Mouse (Mus musculus) thymus, postnatal 25 days (tissue): ENCODE results near the gene Vmn1r214.

Experiments used
- DNase-seq: peaks from one replicate; pipeline ENCODE4 v3.0.0; 2022

The Vmn1r214 gene

GRCm38 (mm10) chr13:23030118-23030517, at the start of gene Vmn1r214:
Gene Vmn1r214, plus strand, starts transcription at chr13:23030418.
- no peak for DNase-seq

DNA sequence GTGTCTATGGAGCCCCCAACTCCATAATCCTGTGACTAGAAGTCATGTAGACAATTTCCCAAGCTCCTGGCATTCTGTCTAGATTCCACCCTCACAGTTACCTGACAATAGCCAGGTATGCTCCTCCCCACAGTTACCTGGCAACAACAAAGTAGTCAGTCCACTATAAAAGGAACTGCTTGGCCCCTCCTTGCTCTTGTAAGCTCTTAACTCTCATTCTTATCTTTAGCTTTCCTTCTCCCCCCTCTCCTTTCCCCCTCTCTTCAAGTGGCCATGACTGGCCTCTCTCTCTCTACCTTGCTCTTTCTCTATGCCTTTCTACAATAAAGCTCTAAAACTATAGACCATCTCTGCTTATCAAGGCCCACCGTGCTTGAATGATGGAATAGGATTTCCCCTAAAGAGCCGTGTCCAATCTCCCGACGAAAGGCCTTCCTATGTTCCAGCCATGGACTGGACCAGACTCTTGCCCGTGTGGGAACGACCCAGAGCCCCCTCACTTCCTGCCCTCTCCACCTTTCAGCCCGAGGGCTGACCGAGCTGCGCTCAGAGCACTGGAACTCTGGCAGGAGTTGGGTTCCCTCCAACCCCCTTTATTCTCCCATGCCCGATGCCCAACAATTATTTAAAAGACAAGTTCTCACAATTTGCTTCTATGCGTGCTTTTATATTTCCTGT, 39.9 kb upstream of the Vmn1r214 start:
- DNase-seq: no peak

DNA sequence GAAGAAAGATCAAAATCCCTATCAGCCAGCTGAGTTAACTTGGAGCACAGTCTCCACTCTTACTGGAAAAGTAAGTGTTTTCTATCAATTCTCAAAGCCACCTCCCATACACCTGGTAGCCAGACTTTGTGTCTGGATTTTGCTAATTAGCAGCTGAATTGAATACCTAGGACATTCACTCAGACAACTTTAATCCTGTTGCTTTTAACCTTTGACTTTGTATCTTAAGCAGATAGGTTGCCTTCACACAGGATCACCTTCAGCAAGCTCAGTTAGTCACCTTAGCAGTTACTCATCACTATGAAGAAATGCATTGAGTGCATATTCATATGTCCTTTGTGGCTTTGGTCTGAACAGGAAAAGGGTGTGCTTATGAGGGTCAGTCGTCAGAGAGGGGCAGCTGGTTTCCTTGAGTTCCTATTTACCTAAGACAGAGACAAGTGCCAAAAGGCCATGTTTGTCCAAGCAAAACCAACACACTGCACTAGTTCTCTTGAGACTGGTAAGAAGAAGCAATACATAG, 38.0 kb upstream of the Vmn1r214 start:
- no peak for DNase-seq

GRCm38 (mm10) chr13:22992721-22993120, 37.5 kb upstream of the Vmn1r214 start:
- no peak for DNase-seq

- DNase-seq: no peak
Observed at GRCm38 (mm10) chr13:23007356-23007755, 22.9 kb upstream of the Vmn1r214 start, which contains the start of gene Vmn1r213. Gene Vmn1r213, plus strand, starts transcription at chr13:23007656.

DNA sequence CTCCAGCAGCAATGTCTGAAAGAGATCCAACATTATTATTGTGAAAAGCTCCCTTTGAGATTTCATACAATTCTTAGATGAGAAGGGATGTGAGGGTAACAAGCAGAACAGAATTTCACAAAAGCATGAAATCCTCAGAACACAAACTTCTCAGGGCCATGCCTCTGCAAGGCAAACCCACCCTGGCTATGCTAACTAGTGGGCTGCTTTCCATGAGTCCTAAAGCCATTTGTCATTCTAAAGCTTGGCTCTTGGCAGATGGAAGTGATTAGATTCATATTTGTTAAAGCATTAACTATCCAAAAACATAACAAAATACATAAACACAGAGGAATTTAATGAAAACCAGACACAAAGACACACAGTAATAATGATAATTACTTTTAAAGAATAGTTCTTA, 12.1 kb upstream of the Vmn1r214 start:
- no peak for DNase-seq

DNA sequence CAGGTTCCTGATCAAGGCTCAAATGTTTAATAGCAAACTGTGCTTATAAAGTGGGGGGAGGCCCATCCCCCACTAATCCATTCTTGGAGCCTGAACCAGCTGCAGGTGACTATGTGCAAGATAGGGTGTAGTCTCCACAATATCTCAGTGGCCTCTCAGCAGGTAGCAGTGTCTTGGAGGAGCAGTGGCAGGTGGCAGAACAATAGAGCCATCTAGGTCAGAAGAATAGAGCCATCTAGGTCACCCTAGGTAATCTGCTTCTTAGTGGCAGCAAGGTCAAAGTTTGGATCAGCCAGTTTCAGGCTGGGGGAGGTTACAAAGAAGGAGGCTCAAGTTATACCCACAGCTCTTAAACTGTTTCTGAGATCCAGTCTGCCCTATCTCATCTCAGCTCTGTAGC, 5.4 kb upstream of the Vmn1r214 start:
- DNase-seq: no peak

DNA sequence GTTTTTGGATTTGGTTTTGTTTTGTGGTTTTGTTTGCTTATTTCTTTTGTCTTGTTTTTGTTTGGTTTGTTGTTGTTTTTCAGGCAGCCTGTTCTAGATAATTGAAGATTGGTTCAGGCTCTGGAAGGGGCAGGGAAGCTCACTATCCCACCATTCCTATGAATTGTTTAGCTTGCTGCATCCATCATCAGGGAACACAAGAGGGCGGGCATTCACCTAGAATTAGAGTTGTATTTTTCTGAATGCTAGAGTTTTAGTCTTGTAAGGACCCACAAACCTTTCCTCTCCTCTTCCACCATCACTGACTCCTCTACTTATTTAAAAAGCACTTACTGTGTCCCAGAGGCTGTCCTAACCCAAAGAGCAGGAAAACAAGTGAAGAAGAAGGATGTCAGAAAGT, 27.6 kb downstream of the Vmn1r214 start:
- DNase-seq: no peak

DNA sequence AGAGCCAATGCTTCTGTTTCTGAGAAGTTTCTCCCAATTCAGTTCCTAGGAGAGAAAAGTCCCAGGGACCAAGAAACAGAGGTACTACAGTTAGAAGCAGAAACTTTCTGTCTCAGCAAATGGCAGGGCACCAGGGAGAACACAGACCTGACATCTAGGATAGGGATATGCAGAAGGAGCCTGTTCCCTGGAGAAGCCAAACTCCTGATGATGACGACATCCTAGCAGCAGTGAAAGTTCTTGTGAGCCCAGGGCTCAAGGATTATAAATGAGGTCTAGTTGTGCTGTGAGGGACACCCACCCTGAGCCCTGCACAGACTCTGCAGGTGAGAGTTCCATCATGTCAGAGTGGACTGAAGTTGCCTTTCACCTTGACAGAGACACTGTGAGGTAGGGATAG, 37.5 kb downstream of the Vmn1r214 start, which contains the start of gene Vmn1r215:
Gene Vmn1r215, plus strand, starts transcription at position 301 of the 400 bp plus-strand sequence.
- DNase-seq: no peak

DNA sequence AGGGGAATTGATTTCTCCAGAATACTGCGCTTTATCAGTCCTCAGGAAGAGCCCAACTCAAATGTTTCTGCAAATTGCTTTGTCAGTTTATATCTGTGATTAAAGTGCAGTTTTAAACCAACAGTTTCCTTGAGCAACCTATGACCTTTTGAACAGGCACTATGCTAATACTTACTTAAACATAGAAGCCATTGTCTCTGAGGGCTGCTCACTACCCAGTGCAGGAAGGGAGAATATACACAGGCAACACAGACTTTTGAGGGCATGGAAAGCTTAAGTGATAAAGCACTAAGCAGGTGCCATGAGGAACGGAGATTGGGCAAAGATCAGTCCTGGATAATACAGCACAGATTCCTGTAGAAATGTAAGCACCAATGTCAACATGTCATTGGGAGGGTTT, 39.1 kb downstream of the Vmn1r214 start:
- DNase-seq: no peak
